Mouse (Mus musculus) mouse trophoblast stem cell (cell line): ENCODE measurements around the gene Helb.
"Not testable (repeated sequence)": the region's sequence is repeated elsewhere in the genome, so short reads cannot be mapped to it uniquely, and the experiment has no call there.

Source experiments
- in situ Hi-C, 2 experiments: fragments of 300-500 bp; cut with MseI, MboI; formaldehyde crosslinking; loops; 2 replicates in 1 of 2; 3 replicates in 1 of 2; pipeline ENCODE4 v1.15.1; 2025

Helb gene

GRCm38 (mm10) chr10:120112507-120113396 is at the start of gene Helb:
Gene Helb, minus strand, starts transcription at chr10:120112987.
- in situ Hi-C loops: no loop called here

DNA sequence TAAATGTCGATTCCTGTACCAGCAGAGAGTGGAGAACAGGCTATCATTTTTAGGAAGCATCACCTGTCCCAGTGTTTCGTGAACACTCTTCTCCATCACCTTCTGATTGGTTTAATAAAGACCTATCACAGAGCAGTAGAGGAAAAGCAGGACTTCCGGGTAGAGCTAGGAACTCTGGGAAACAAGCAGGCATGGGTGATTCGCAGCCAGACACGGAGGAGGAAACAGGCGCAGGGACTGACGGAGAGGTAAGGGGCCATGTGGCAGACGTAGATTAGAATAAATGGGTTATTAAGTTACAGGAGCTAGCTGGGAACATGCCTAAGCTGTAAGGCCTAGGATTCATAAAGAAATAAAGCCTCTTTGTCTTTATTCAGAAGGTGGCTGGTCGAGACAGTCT is 47.7 kb upstream of the Helb start:
- in situ Hi-C loops: no loop called here

DNA sequence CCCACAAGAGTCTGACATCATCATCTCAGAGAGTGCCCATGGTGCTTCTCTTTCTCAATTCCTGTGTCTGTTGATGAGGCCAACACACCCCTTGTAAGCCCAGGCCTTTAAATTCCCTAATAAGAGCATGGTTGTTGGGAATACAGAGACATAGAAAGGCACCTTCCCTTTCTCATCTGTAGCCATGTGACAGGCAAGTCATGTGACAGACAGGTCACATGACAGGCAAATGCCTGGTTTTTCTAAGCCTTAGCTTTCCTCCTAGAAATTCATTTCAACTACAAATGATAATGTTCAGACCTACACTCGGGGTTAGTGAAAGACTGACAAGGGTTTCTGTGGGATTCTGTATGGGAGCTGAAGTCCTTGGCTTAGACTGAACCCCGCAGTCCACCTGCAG is 41.1 kb upstream of the Helb start:
- in situ Hi-C loops: no loop called here

DNA sequence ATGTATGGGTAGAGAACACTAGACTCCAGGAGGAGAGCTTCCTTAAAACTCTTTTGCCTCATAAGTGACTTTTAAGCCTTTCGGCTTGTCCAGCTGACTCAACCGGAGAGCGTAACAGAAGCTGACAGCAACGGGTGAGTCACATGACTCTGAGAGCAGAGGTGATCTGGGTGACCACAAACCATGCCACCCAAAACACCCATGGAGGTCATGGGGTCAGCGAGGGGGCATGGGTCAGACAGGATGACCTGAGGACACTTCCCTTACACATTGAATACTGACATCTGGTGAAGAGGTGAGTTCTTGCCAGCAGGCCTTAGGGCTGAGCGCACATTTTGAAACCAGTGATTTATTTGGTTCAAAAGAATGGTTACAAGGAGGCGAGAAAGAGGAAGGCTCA is 38.9 kb upstream of the Helb start:
- in situ Hi-C loops: no loop called here

GRCm38 (mm10) chr10:120140916-120141516 is 28.2 kb upstream of the Helb start:
- in situ Hi-C loops: no loop called here

DNA sequence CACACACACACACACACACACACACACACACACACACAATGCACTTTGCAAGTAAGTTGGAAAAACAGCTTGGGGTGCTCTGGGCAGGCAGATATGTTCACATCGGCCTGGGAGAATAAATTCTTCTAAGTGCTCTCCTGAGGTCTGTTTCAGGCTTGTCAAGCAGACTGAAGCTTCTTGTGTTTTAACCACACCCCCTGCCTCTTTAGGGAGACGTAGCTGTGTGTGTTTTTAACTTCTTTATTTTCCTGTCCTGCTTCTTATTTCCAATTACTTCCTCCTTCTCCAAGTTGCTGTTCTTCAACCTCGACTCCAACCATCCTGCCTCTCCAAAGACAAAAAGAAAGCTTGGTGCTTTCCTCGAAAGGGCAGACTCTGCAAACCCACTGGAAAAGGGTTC is 27.4 kb upstream of the Helb start:
- in situ Hi-C loops: no loop called here

DNA sequence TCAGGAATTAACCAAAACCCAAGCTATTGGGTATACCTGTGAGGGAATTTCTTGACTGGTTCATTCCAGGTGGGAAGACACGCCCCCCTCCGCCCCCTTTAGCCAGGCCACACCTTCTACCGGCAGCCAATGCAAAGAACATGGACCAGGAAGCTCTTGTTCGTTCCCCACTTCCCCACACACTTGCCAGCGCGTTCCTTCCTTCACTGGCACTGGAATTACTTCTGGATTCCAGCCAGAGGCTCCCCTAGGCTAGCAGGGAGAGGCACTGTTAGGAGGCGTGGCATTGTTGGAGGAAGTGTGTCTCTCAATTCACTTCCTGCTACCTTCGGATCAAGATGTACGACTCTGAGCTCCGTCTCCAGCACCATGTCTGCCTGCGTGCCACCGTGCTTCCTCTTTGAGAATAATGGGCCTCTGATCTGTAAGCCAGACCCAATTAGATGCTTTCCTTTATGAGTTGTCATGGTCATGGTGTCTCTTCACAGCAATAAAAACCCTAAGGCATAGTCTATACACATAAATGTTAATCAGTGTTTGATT is 23.3 kb upstream of the Helb start:
- in situ Hi-C loops: no loop called here

GRCm38 (mm10) chr10:120133697-120134096 is 20.9 kb upstream of the Helb start:
- in situ Hi-C loops: no loop called here

- in situ Hi-C loops: no loop called here
Measured at GRCm38 (mm10) chr10:120130621-120131020, 17.8 kb upstream of the Helb start.

GRCm38 (mm10) chr10:120128601-120129277 is 16.0 kb upstream of the Helb start:
- in situ Hi-C loops: loop anchor here (10.0 kb wide), 1 partner anchor 324 kb away; no protein-coding TSS in a partner anchor

- in situ Hi-C loops: loop anchor here (10.0 kb wide), 1 partner anchor 321 kb away; no protein-coding TSS in a partner anchor
Measured at GRCm38 (mm10) chr10:120125465-120125857, 12.7 kb upstream of the Helb start.

GRCm38 (mm10) chr10:120124801-120125464 is 12.1 kb upstream of the Helb start:
- in situ Hi-C loops: loop anchor here (10.0 kb wide), 1 partner anchor 320 kb away; no protein-coding TSS in a partner anchor

GRCm38 (mm10) chr10:120123721-120124120 is 10.9 kb upstream of the Helb start:
- in situ Hi-C loops: loop anchor here (10.0 kb wide), 1 partner anchor 319 kb away; no protein-coding TSS in a partner anchor

DNA sequence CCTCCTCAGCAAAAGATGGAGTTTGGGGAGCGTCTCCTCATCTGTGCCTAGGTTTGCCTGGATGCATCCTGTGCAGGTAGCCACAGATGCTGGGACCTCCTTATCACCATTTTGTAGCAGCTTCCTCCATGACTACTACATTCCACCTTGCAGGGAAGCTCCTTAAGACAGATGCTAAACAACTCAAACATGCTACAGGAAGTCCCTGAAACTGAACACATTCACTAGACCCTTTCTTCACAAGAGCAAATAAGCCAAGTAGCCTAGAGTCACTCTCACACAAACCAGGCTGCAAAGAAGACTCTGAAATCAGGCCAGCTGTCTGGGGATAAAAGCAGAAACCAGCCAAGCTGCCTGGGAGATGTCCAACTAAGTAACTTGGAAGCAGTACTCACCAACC is 2.5 kb upstream of the Helb start:
- in situ Hi-C loops: no loop called here

- in situ Hi-C loops: no loop called here
Measured at GRCm38 (mm10) chr10:120114493-120114892, 1.7 kb upstream of the Helb start.

DNA sequence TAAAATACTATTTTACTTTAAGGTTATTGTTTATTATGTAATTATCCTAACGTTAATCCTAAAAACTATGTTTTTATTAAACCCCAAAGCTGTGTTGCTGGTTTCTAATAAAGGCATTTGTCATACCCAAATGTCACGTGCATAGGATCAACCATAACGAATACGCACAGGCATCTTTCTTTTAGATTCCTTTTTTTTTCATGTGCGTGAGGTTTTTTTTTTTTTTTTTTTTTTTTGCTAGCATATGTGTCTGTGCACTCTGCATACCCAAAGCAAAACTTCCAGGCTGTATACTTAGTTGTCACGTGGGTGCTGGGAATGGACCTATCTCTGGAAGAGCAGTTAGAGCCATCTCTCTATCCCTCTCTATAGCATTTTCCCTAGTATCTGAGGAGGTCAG is 1.2 kb upstream of the Helb start:
- in situ Hi-C loops: no loop called here

DNA sequence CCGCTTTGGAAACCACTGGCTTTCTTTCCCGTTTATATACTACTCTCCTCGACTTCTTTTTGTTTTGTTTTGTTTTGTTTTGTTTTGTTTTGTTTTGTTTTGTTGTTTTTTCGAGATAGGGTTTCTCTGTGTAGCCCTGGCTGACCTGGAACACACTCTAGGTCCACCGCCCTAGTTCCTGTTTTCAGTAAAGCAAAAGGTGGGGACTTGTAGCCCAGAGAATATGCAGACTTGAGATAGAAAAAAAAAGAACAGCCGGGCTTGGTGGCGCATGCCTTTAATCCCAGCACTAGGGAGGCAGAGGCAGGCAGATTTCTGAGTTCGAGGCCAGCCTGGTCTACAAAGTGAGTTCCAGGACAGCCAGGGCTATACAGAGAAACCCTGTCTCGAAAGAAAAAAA is 695 bp upstream of the Helb start:
- in situ Hi-C loops: not testable (repeated sequence)

- in situ Hi-C loops: no loop called here
Measured at GRCm38 (mm10) chr10:120111691-120112319, 982 bp downstream of the Helb start.

- in situ Hi-C loops: no loop called here
Measured at GRCm38 (mm10) chr10:120100806-120101205, 12.0 kb downstream of the Helb start.

DNA sequence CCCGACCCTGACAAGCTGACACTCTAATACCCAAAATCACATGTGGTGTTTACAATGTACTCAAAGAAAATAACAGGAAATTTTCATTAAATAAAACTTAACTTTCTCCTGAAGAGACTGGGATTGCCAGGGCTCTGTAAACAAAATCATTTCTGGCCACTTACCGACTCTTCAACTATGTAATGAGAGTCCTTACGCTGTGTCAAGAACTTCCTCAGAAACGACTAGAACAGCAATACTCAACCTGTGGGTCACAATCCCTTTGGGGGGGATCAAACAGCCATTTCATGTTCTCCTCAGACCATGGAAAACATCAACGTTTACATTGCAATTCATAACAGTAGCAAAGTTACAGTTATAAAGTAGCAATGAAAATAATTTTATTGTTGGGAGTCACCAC is 15.2 kb downstream of the Helb start:
- in situ Hi-C loops: no loop called here

GRCm38 (mm10) chr10:120095716-120096115 is 17.1 kb downstream of the Helb start:
- in situ Hi-C loops: no loop called here
